Comparison of ENCODE assay signal across 9 mouse cellular contexts in genomic region chr7:6810556-6810955, GRCm38 (mm10).
DNase-seq lines count a peak whose midpoint lies in the region; ATAC-seq lines count a peak whose summit lies in the region.
"Had no signal": no experiment of that assay in that cellular context is flagged by ENCODE, and none has a peak within 500 bp of the region (broad histone marks: within the 10 kb centered on the region; RNA-seq: fewer than 3 reads in every experiment).

No protein-coding gene starts in this region.

- peak; percentile 52; the same call in 1 of the 2 replicates for ATAC-seq in frontal cortex, adult (ENCODE audit: low TSS enrichment)
- peak; percentile 86 for ATAC-seq in neural tube, embryonic 15.5 days (ENCODE audit: low FRiP score)
- no peak for ATAC-seq in intestine, embryonic 16.5 days
- ATAC-seq in cerebellum, adult (ENCODE audit: insufficient number of reproducible peaks, low FRiP score, low TSS enrichment), result no peak
- ATAC-seq in megakaryocyte-erythroid progenitor cell, adult 5-6 weeks (replicated peaks; ENCODE audit: low FRiP score, low TSS enrichment, poor library complexity, severe bottlenecking), result no peak
- ATAC-seq: Patski had no signal

- H3K4me3 ChIP-seq in neural tube, embryonic 15.5 days (replicated peaks), result no peak overlapping the region
- no peak overlapping the region for H3K4me3 ChIP-seq in intestine, embryonic 16.5 days (ENCODE audit: low read length)

- no peaks in the 10 kb centered on the region for H3K36me3 ChIP-seq in neural tube, embryonic 15.5 days
- H3K36me3 ChIP-seq in intestine, embryonic 16.5 days (ENCODE audit: control insufficient read depth, insufficient read depth, low read length), result no peaks in the 10 kb centered on the region

- no peaks in the 10 kb centered on the region for H3K9me3 ChIP-seq in neural tube, embryonic 15.5 days (replicated peaks)
- H3K9me3 ChIP-seq in intestine, embryonic 16.5 days (ENCODE audit: control insufficient read depth, low read length), result no peaks in the 10 kb centered on the region

- no peaks in the 10 kb centered on the region for H3K27me3 ChIP-seq in neural tube, embryonic 15.5 days (replicated peaks)
- H3K27me3 ChIP-seq in intestine, embryonic 16.5 days (replicated peaks; ENCODE audit: control insufficient read depth, insufficient read depth, low read length), result no peaks in the 10 kb centered on the region
- H3K27me3 ChIP-seq: Patski had no signal

- peak overlapping the region; percentile 63; the same call in 1 of the 2 replicates for H3K27ac ChIP-seq in neural tube, embryonic 15.5 days (replicated peaks)
- no peak overlapping the region for H3K27ac ChIP-seq in intestine, embryonic 16.5 days (ENCODE audit: low read length)

- DNase-seq in embryo, embryonic 10.5 days (ENCODE audit: low spot score), result peak; percentile 84
- DNase-seq in left cerebral cortex, adult 18-20 months (ENCODE audit: low spot score in 2 of 2), result peak; percentile 51 to 62
- no peak for DNase-seq in adrenal gland, postnatal 4 days (ENCODE audit: low spot score in 2 of 2)

- no peak overlapping the region for H3K9ac ChIP-seq in neural tube, embryonic 15.5 days (replicated peaks)
- no peak overlapping the region for H3K9ac ChIP-seq in intestine, embryonic 16.5 days (ENCODE audit: low read depth, low read length)

- peaks cover 22% of the 10 kb centered on the region for H3K4me1 ChIP-seq in neural tube, embryonic 15.5 days
- no peaks in the 10 kb centered on the region for H3K4me1 ChIP-seq in intestine, embryonic 16.5 days (ENCODE audit: control insufficient read depth, insufficient read depth, low read length)

- H3K4me2 ChIP-seq in neural tube, embryonic 15.5 days, result no peak overlapping the region
- no peak overlapping the region for H3K4me2 ChIP-seq in intestine, embryonic 16.5 days (ENCODE audit: low read depth, low read length)

- 15% methylated on average over 3 of the region's 3 CpGs for WGBS in neural tube, embryonic 15.5 days
- WGBS in intestine, embryonic 16.5 days, result 36% methylated on average over 3 of the region's 3 CpGs

Comparison
In these comparisons a context has a peak if more than half of its experiments do, and no peak if none do; other contexts are left out.
1. DNase-seq: peak in embryo, embryonic 10.5 days (single experiment) and left cerebral cortex, adult 18-20 months (2 of 2); none in adrenal gland, postnatal 4 days (0 of 2).
2. ATAC-seq: peak in frontal cortex, adult (single experiment) and neural tube, embryonic 15.5 days (single experiment); none in intestine, embryonic 16.5 days (single experiment), cerebellum, adult (single experiment) and megakaryocyte-erythroid progenitor cell, adult 5-6 weeks (single experiment).